Mouse (Mus musculus) spleen, adult 2 months (tissue): Measurements from ENCODE around the gene Ndc1.

Source experiments
- CTCF ChIP-seq: fragments of 200-500 bp; IDR thresholded peaks from 2 replicates; pipeline ENCODE4 v1.5.1; 2011; ENCODE audit warnings: mild to moderate bottlenecking, inconsistent platforms; ENCODE audit not compliant: insufficient read depth, insufficient read length, insufficient replicate concordance; ENCODE audit errors: extremely low read depth
- POLR2A ChIP-seq: fragments of 200-500 bp; IDR thresholded peaks from 2 replicates; pipeline ENCODE4 v1.6.1; 2011; ENCODE audit warnings: low read depth, low read length, inconsistent platforms

DNA sequence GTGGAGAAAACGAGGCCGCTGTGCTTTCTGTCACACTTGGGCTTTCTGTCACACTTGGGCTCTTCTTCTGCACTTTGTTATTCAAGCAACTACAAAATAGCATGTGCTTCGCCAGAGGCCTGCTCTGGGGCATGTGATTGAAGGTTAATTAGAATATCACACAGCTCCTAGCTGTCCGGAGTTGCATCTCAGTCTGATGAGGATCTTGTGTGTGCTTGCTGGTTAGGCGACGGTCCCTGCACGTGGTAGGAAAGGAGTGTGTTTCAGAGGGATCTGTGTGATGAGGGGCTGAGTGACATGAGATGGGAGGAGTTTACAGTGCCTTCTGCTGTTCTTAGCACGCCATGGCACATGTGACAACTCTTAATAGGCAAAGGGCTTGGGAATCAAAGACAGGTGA lies 19.9 kb downstream of the Ndc1 start:
- TF ChIP-seq CTCF (no peak), POLR2A (no peak)
